Mouse (Mus musculus): ENCODE data around the gene Tarsl2.

Tarsl2 gene

GRCm38 (mm10) chr7:65644643-65645351 lies at the start of gene Tarsl2:
TSS of gene Tarsl2 (plus strand) at chr7:65644898.
- WGBS, result 0% methylated on average over 63 of the region's 64 CpGs

DNA sequence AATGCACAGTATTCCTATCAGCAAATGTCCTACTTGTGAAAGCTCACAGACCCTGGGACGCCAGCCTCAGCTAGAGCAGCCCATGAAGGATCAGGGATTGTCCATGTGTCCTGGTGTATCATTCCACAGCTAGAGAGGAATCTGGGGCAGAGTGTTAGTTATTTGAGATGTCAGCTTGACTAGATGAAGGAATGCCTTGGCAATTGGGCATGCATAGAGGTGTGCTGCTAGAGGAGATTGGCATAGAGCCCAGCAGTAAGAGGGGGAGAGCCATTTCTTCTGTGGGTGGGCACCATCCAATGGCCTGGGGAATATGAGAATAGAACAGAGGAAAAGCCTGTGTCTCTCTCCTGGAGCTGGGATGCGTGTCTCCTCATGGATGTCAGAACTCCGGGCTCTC lies 38.6 kb upstream of the Tarsl2 start:
- WGBS, result 69% methylated on average over 3 of the region's 3 CpGs

- 54% methylated on average over 5 of the region's 5 CpGs for WGBS
Measured at GRCm38 (mm10) chr7:65607003-65607402, 37.7 kb upstream of the Tarsl2 start.

GRCm38 (mm10) chr7:65610171-65610570 lies 34.5 kb upstream of the Tarsl2 start:
- WGBS, result 20% methylated on average over 5 of the region's 5 CpGs

DNA sequence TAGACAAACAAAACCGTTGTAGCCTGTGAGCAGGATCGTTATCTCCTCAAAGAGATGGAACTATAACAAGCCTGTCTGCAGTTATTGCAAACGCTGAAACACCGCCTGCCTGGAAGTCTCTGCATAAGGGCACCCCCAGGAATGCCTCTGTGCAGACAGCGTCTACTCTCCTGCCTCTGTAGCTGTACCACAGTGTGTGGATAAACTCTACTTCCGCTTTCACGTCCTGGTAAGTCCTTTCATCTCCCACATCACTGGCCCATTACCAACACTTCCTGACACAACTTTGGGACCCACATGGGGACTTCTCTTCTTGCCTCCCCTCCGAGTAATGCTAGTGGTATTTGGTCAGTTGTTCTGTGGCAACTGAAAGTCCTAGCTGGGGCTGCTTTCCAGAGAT lies 34.0 kb upstream of the Tarsl2 start:
- WGBS, result 32% methylated on average over 8 of the region's 8 CpGs

DNA sequence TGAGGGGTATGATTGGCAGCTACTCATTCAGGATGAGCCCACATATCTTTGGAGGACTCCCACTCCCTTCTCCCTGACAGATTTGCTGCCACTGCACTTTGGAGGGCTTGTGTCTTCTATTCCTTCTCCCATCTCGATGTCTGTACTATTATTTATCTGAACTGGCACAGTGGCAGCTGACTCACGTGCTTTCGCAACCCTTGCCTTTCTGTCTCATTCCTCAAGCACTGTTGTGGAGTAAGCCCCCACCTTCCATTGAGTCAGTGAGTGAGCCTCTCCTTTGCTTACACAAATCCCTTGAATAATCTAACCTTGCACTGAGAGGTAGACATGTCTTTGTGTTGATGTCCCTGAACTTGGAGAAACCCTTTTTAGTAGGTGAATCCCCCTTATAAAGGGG lies 33.4 kb upstream of the Tarsl2 start:
- 62% methylated on average over 3 of the region's 3 CpGs for WGBS

GRCm38 (mm10) chr7:65613723-65614122 lies 31.0 kb upstream of the Tarsl2 start:
- WGBS, result 84% methylated on average over 5 of the region's 5 CpGs

DNA sequence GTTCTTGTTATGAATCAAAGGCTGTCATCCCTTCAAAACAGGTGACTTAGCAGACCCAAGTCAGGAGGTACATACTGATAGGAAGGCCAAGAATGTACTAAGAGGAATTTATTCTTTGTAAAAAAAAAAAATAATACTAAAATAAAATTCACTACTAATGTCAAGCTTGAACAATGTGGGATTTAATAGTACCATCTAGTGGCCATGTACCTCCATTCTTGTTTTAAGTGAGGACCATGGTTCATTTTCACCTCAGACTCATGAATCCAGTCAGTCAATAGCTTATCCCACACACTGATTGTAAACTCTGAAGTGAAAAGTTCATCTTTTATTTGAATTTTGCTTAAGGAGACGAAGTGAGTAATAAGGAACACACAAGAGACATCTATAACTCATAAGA lies 25.9 kb upstream of the Tarsl2 start:
- WGBS, result 68% methylated on average over 1 of the region's 1 CpGs

- WGBS, result 87% methylated on average over 7 of the region's 7 CpGs
Measured at GRCm38 (mm10) chr7:65620746-65621145, 24.0 kb upstream of the Tarsl2 start.

DNA sequence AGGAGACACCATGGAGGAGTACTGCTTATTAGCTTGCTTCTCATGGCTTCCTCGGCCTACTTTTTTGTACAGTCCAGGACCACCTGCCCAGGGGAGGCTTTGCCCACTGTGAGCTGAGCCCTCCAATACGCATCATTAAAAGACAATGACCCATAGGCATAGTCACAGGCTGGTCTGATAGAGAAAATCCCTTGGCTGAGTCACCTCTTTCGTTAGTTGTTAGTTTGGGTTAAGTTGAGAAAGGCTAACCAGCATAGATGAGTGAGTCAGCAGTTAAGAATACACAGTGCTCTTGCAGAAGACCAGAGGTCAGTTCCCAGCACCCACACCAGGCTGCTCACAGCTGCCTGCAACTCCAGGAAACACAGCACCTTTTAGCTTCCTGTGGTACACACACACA lies 21.4 kb upstream of the Tarsl2 start:
- WGBS, result 89% methylated on average over 3 of the region's 3 CpGs

DNA sequence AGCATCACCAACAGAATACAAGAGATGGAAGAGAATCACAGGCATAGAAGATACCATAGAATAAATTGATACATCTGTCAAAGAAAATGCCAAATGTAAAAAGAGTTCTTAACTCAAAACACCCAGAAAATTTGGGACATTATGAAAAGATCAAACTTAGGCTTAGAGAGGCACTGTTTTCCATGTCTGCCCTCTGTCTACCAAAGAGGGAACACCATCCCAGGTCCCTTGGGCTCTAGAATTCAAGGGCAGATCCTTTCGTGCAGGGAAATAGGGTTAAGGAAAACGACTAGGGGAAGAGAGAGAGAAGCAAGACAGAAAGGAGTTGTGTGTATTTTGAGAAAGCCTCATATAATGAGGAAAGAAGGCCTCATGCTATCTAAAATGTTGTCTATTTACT lies 19.2 kb upstream of the Tarsl2 start:
- 35% methylated on average over 2 of the region's 2 CpGs for WGBS

DNA sequence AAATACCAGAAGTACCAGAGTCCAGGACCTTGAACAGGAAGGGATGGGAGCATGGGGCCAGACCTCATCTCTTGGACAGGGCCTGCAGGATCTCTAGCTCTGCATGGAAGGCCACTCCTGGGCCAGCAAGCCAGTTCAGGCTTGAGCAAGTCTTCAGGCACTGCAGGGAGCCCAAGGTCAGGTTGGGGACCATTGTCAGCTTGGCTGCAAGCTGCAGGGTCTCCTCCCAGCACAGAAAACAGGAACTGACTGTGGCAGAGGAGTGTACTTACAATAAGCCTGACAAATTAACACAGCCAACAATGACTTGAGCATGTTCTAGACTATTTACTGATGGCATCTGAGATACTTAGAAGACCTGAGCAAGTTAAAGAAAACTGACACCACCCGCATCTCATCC lies 14.9 kb upstream of the Tarsl2 start:
- WGBS, result 95% methylated on average over 1 of the region's 1 CpGs

DNA sequence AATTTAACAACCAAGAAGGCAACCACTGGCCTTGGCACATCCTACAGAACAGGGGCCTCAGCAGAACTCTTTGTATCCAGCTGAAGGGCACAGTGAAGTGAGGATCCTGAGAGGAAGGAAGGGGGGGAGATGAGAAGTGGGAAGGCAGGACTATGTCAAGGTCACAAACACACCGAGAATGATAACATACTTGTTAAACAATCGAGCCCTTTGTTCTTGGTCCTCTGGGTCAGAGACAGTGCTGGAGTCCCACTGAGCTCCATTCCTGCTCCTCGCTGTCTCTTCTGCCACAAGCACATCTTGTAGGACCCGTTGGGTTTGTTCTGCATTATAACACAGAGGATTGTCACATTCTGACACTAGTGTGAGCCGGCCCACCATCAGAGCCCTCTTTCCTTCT lies 14.0 kb upstream of the Tarsl2 start:
- 75% methylated on average over 5 of the region's 5 CpGs for WGBS

GRCm38 (mm10) chr7:65635831-65636230 lies 8.9 kb upstream of the Tarsl2 start:
- 96% methylated on average over 6 of the region's 6 CpGs for WGBS

- WGBS, result 83% methylated on average over 7 of the region's 7 CpGs
Measured at GRCm38 (mm10) chr7:65636356-65636880, 8.3 kb upstream of the Tarsl2 start.

DNA sequence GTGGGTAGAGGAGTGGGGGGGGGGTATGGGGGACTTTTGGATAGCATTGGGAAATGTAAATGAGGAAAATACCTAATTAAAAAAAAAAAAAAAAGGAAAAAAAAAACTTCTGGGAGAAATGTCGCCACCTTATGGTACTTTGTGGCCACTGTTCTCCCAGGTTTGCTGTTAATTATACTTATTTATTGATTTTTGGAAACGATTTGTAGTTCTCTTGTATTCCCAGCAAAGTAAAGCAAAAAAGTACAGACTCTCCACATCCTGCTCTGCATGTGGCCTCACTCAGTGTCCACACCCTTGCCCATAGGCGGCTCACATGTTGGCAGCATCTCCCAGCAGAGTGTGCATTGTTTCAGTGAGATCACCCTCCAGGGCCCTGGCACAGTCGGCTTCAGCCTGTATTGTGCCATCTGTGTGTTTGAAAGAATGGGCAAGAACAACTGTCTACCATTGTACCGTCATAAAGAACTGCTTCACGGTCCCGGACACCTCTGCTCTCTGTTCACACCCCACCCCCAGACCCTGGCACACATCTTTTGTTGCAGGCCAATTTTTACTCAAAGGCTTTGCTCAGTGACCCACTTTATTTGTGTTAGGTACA lies 6.4 kb upstream of the Tarsl2 start:
- WGBS, result 26% methylated on average over 7 of the region's 7 CpGs

- 41% methylated on average over 6 of the region's 6 CpGs for WGBS
Measured at GRCm38 (mm10) chr7:65639821-65640382, 4.8 kb upstream of the Tarsl2 start.

DNA sequence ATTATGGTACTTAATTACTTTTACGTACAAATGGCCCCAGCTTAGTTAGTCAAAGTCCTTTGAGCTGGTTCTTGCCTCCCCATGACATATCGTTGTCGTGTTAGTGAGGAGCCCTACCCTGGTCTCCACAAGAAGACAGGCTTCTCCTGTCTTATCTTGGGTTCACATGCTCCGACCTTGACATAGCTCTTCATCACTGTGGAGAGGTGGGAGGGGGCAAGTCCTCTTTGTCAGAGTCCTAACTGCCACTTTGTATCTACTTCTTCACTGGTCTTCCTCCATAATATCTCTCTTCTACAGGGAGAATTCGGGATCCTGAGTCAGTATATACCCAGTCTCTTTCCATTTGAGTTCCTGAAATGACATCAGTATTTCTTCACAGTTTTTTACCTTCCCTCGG lies 4.0 kb upstream of the Tarsl2 start:
- WGBS, result 87% methylated on average over 6 of the region's 6 CpGs

DNA sequence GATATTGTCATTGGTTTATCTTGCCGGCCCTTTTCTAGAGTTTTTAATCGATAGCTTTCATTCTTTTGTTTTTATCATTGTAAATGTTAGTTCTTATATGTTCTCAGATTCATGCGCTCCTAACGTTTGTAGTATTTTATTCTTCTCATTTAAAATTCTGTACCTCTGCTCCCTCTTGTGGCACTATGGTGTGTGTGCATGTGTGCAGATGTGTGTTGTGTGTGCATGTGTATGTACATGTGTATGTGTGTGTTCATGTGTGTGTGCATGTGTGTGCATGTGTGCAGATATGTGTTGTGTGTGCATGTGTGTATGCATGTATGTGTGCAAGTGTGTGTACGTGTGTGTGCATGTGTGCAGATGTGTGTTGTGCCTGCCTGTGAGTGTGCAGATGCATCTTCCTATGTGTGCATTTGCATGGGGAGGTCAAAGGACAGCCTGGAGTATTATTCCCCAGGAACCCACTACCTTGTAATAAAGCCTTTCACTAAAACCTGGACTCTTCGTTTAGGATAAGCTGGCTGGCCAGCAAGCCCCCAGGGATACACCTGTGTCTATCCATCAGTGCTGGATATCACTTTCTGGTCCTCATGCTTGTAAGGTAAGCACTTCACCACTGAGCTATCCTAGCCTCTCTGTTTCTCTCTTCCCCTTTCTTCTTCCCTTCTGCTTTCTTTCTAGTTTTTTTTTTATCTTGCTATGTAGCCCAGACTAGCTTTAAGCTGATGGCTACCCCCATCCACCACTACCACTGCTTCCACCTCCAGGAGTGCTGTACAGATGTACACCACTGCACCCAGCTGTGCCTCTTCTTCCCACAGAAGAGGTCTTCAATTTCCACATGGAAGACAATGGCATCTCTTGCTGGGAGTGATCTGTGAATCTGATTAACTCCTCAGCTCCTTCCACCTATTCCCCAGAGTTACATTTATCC lies 2.1 kb upstream of the Tarsl2 start:
- WGBS, result 61% methylated on average over 6 of the region's 6 CpGs

- 13% methylated on average over 6 of the region's 6 CpGs for WGBS
Measured at GRCm38 (mm10) chr7:65643861-65644421, 757 bp upstream of the Tarsl2 start.

DNA sequence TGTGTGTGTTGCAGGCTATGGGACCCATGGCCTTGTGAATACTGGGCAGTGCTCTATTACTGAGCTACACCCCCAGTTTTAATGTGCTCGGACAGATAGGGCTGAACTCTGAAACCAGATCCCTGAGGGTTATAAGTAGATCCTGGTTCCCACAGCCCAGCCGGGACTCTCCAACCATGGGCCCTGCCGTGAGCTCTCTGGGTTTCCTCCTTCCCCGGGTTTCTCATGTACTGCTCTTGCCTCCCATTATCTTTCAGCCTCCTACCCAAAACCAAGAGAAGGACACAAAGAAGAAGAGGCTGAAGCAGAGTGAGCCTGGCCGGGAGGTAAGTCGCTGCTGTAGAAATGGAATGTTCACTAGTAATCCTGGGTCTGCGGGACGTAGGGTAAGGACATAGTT lies 1.3 kb downstream of the Tarsl2 start:
- WGBS, result 92% methylated on average over 8 of the region's 8 CpGs

DNA sequence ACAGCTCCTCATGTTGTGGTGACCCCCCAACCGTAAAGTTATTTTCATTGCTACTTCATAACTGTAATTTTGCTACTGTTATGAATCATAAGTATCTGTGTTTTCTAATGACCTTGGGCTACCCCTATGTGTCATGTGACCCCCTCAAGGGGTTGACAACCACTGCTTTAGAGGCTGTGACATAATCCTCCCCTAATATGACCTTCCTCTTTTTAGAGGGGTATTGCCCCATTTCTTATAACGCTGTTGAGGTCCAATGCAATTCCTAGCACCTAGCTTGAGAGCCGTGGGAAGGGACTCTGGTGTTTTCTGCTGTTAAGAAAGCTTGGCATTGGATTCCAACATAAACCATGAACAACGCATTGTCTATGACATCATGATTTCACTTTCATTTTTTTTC lies 6.0 kb downstream of the Tarsl2 start:
- 80% methylated on average over 4 of the region's 4 CpGs for WGBS

Measured in cerebral cortex, adult 2 months (tissue).